Mouse (Mus musculus) brain, embryonic 18.5 days (tissue): Measurements from ENCODE around the gene Polr1b.

Experiments used
- DNase-seq: peaks from one replicate; pipeline ENCODE4 v3.0.0-alpha.2; 2012; ENCODE audit warnings: low read depth, low spot score

The Polr1b gene

GRCm38 (mm10) chr2:129100784-129101310 is at the start of gene Polr1b:
Polr1b (plus strand) TSS chr2:129100995.
- DNase-seq = peak; percentile 90

GRCm38 (mm10) chr2:129052451-129052983 is 48.3 kb upstream of the Polr1b start:
- DNase-seq = no peak

- no peak for DNase-seq
Observed at GRCm38 (mm10) chr2:129055741-129056140, 45.1 kb upstream of the Polr1b start.

GRCm38 (mm10) chr2:129056597-129056996 is 44.2 kb upstream of the Polr1b start:
- DNase-seq = no peak

- DNase-seq = no peak
Observed at GRCm38 (mm10) chr2:129057256-129057655, 43.5 kb upstream of the Polr1b start.

GRCm38 (mm10) chr2:129057920-129058361 is 42.9 kb upstream of the Polr1b start:
- no peak for DNase-seq

- DNase-seq = no peak
Observed at GRCm38 (mm10) chr2:129061456-129062059, 39.2 kb upstream of the Polr1b start.

- peak; percentile 36 for DNase-seq
Observed at GRCm38 (mm10) chr2:129065437-129066282, 35.1 kb upstream of the Polr1b start, which contains the start of gene Ttl. Ttl (plus strand) TSS chr2:129065942.

GRCm38 (mm10) chr2:129066326-129066725 is 34.5 kb upstream of the Polr1b start:
- DNase-seq = peak; percentile 14

GRCm38 (mm10) chr2:129070296-129070695 is 30.5 kb upstream of the Polr1b start:
- no peak for DNase-seq

GRCm38 (mm10) chr2:129078313-129078712 is 22.5 kb upstream of the Polr1b start:
- DNase-seq = no peak

- no peak for DNase-seq
Observed at GRCm38 (mm10) chr2:129079194-129079593, 21.6 kb upstream of the Polr1b start.

- no peak for DNase-seq
Observed at GRCm38 (mm10) chr2:129081097-129081496, 19.7 kb upstream of the Polr1b start.

- no peak for DNase-seq
Observed at GRCm38 (mm10) chr2:129083514-129083913, 17.3 kb upstream of the Polr1b start.

GRCm38 (mm10) chr2:129084959-129085358 is 15.8 kb upstream of the Polr1b start:
- no peak for DNase-seq

GRCm38 (mm10) chr2:129087520-129087919 is 13.3 kb upstream of the Polr1b start:
- DNase-seq = no peak

- DNase-seq = no peak
Observed at GRCm38 (mm10) chr2:129090370-129090769, 10.4 kb upstream of the Polr1b start.

GRCm38 (mm10) chr2:129092810-129093209 is 8.0 kb upstream of the Polr1b start:
- DNase-seq = no peak

GRCm38 (mm10) chr2:129093926-129094724 is 6.7 kb upstream of the Polr1b start:
- DNase-seq = no peak

GRCm38 (mm10) chr2:129112924-129113323 is 12.1 kb downstream of the Polr1b start:
- DNase-seq = no peak

GRCm38 (mm10) chr2:129115706-129116367 is 15.0 kb downstream of the Polr1b start:
- DNase-seq = no peak
